Mouse (Mus musculus): Measurements from ENCODE around the gene Cdyl. TPM values are rescaled to one million over a fixed set of nuclear protein-coding genes. Genes with fewer than 3 reads are reported as not detected.

Gene Cdyl
- total and polyA plus RNA-seq, 2 experiments from 2014 or later: 2.8 to 8.1 TPM

DNA sequence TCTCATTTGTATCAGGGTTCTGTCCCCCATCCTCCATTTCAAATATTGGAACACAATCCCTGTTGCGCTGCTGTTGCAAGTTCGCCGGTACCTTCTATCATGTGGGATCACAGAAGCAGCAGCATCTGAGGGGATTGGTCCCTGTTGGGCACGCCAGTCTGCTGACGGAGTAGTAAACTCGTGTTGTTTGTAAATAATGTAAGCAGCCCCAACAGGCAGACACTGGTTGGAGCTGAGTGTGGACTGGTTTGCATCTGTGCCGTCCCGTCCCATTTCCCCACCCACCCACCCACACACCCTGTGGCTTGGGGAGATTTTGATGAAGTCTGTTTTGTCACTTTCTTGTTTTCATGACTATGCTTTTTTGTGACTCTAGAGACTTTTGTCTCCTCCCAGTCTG, 148.3 kb downstream of the Cdyl start:
- no peak for ATAC-seq (ENCODE audit: low FRiP score)
- whole genome bisulfite sequencing: 91% methylated on average over 8 of the region's 8 CpGs

DNA sequence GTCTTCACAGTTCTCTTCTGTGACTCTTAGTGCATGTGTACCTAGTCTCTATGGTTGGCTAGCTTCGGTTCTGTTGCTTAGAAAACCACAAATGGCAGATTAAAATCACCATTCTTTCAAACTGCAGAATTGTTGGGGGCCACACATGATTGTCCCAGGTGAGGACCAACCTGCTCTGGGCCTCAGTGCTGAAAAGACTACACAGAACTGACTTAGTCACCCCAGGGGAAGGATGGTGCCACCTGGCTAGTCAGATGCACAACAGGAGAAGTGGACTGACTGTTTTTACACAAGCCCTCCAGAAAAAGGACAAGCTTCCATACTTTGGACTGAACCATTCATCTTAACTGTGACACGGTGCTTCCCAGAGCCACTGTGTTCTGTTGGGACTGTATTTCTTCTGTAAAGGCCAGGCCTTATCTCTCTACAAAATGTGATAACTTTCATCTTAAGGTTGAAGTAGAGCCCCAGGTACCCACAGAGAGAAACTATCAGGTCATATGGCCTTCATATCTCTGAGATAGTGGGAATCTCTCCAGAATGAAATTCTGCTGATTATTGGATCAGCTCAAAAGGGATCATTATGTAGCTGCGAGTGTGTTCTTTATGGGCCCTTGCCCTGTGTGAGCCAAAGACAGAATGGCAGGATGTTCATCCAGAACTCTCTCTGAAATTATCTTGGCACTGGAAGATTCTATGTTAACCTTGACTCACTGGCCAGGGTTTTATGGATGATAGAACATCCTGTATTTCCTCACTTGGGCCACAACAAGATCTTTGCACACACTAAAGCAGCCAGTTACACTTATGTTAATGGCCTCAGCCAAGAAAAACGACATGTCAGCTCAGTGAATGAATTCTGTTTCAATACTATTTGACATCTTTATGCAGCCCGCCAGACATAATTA, 149.9 kb downstream of the Cdyl start:
- Histone ChIP-seq H3K36me3 (ENCODE audit: insufficient read depth, low read length) (no peaks in the 10 kb centered on the region), H3K4me1 (ENCODE audit: insufficient read depth, low read length) (no peaks in the 10 kb centered on the region), H3K9ac (replicated peaks; ENCODE audit: low read length, poor library complexity, severe bottlenecking) (no peak overlapping the region), H3K4me3 (ENCODE audit: low read depth, low read length) (no peak overlapping the region), H3K27me3 (ENCODE audit: insufficient read depth, low read length) (no peaks in the 10 kb centered on the region), H3K9me3 (ENCODE audit: low read length) (no peaks in the 10 kb centered on the region), H3K4me2 (ENCODE audit: low read depth, low read length, poor library complexity, severe bottlenecking) (no peak overlapping the region), H3K27ac (ENCODE audit: low read depth, low read length) (no peak overlapping the region)
- DNase-seq (ENCODE audit: low spot score): no peak
- WGBS: 63% methylated on average over 5 of the region's 5 CpGs
- TF ChIP-seq CTCF (IDR thresholded peaks at IDR 0.05): no peak
- ATAC-seq (ENCODE audit: low FRiP score): no peak

More for the DNA sequence above, 148.3 kb downstream of the Cdyl start:
- H3K36me3 ChIP-seq (ENCODE audit: insufficient read depth, low read length): no peaks in the 10 kb centered on the region
- no peak overlapping the region for H3K9ac ChIP-seq (replicated peaks; ENCODE audit: low read length, poor library complexity, severe bottlenecking)
- H3K4me2 ChIP-seq (ENCODE audit: low read depth, low read length, poor library complexity, severe bottlenecking): no peak overlapping the region
- DNase-seq (ENCODE audit: low spot score): no peak
- H3K27ac ChIP-seq (ENCODE audit: low read depth, low read length): no peak overlapping the region
- H3K9me3 ChIP-seq (ENCODE audit: low read length): no peaks in the 10 kb centered on the region
- no peaks in the 10 kb centered on the region for H3K4me1 ChIP-seq (ENCODE audit: insufficient read depth, low read length)
- TF ChIP-seq CTCF (IDR thresholded peaks at IDR 0.05): no peak
- H3K27me3 ChIP-seq (ENCODE audit: insufficient read depth, low read length): no peaks in the 10 kb centered on the region
- H3K4me3 ChIP-seq (ENCODE audit: low read depth, low read length): no peak overlapping the region

DNA sequence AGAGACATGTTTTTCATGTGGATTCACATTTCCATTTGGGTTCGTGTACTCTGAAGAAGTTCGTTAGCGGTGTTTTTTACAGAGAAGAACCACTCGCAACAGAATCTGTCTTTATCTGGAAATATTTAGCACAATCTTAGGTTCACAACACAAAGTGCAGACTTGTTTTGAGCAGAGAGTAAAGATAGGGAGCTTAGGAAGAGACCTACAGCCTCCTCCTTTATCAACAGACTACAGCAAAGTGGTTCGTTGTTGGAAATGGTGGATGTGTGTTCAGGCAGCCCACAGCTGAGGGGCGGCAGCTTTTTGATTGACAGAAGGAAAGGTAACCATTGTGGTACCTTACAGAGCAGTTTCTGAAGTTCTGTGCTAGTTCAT, 150.5 kb downstream of the Cdyl start:
- Histone ChIP-seq H3K4me3 (ENCODE audit: low read depth, low read length) (no peak overlapping the region), H3K27me3 (ENCODE audit: insufficient read depth, low read length) (no peaks in the 10 kb centered on the region), H3K27ac (ENCODE audit: low read depth, low read length) (no peak overlapping the region), H3K4me1 (ENCODE audit: insufficient read depth, low read length) (no peaks in the 10 kb centered on the region), H3K9me3 (ENCODE audit: low read length) (no peaks in the 10 kb centered on the region), H3K4me2 (ENCODE audit: low read depth, low read length, poor library complexity, severe bottlenecking) (no peak overlapping the region), H3K36me3 (ENCODE audit: insufficient read depth, low read length) (no peaks in the 10 kb centered on the region), H3K9ac (replicated peaks; ENCODE audit: low read length, poor library complexity, severe bottlenecking) (no peak overlapping the region)
- 74% methylated on average over 6 of the region's 6 CpGs for WGBS
- DNase-seq (ENCODE audit: low spot score) (no peak), ATAC-seq (ENCODE audit: low FRiP score) (no peak)
- TF ChIP-seq CTCF (IDR thresholded peaks at IDR 0.05): no peak

DNA sequence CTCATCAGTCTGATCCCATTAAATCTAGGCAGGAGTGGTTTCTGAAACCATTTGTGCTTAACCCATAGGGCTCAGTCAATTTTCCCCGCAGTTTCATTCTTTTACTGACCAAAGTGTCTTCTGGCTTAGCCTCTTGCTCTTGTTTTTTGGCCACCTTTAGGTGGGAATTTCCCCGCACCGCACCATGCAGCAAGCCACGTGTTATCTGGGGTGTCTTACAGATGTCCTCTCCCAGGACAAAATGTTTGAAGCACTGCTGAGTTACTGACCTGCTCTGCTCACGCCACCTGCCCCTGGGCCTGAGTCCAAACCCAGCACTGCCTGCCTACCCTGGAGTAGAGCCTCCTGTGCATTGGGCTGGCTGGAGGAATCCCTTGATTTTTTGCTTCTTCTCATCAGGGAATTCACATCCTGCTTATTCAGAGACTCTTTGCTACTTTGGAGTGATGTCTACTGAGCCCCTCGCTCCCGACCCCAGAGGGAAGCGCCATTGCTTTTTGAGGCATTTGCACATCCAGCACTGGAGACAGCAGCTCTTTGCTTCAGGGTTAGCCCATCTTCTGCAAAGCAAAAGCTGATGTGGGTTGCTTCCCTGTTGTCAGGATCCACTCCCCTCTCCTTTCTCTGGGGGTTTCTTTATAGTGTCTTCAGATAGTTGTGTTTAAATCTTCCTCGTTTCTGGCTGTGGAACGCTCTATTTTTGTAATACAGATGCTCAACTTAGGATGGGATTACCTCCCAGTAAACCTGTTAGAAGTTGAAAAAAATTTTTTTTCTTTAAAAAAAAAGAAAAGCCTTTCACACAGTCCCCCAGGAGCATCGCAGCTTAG, 151.9 kb downstream of the Cdyl start:
- no peak overlapping the region for H3K4me2 ChIP-seq (ENCODE audit: low read depth, low read length, poor library complexity, severe bottlenecking)
- 47% methylated on average over 11 of the region's 11 CpGs for WGBS
- H3K9ac ChIP-seq (replicated peaks; ENCODE audit: low read length, poor library complexity, severe bottlenecking): no peak overlapping the region
- H3K36me3 ChIP-seq (ENCODE audit: insufficient read depth, low read length): no peaks in the 10 kb centered on the region
- TF ChIP-seq CTCF (IDR thresholded peaks at IDR 0.05): no peak
- no peak for ATAC-seq (ENCODE audit: low FRiP score)
- no peak for DNase-seq (ENCODE audit: low spot score)
- H3K4me1 ChIP-seq (ENCODE audit: insufficient read depth, low read length): no peaks in the 10 kb centered on the region
- H3K4me3 ChIP-seq (ENCODE audit: low read depth, low read length): no peak overlapping the region
- no peak overlapping the region for H3K27ac ChIP-seq (ENCODE audit: low read depth, low read length)
- no peaks in the 10 kb centered on the region for H3K9me3 ChIP-seq (ENCODE audit: low read length)
- H3K27me3 ChIP-seq (ENCODE audit: insufficient read depth, low read length): no peaks in the 10 kb centered on the region

GRCm38 (mm10) chr13:35812191-35812440, 152.5 kb downstream of the Cdyl start:
- Histone ChIP-seq H3K27ac (ENCODE audit: low read depth, low read length) (no peak overlapping the region), H3K4me2 (ENCODE audit: low read depth, low read length, poor library complexity, severe bottlenecking) (no peak overlapping the region), H3K9me3 (ENCODE audit: low read length) (no peaks in the 10 kb centered on the region), H3K36me3 (ENCODE audit: insufficient read depth, low read length) (no peaks in the 10 kb centered on the region), H3K27me3 (ENCODE audit: insufficient read depth, low read length) (no peaks in the 10 kb centered on the region), H3K4me3 (ENCODE audit: low read depth, low read length) (no peak overlapping the region), H3K4me1 (ENCODE audit: insufficient read depth, low read length) (no peaks in the 10 kb centered on the region), H3K9ac (replicated peaks; ENCODE audit: low read length, poor library complexity, severe bottlenecking) (no peak overlapping the region)
- no peak for TF ChIP-seq CTCF (IDR thresholded peaks at IDR 0.05)
- 23% methylated on average over 6 of the region's 6 CpGs for whole genome bisulfite sequencing
- ATAC-seq (ENCODE audit: low FRiP score) (no peak), DNase-seq (ENCODE audit: low spot score) (no peak)

Measured in midbrain, postnatal 0 days (tissue).